Mouse (Mus musculus) spleen, embryonic (tissue): ENCODE results near the gene Ccl20.

Source experiments
- CTCF ChIA-PET: fragments of 350-600 bp; sonication (Branson Sonifier 250); formaldehyde crosslinking; loops from one replicate; lab custom pipeline; 2022; lab: Charles Lee

Gene Ccl20

DNA sequence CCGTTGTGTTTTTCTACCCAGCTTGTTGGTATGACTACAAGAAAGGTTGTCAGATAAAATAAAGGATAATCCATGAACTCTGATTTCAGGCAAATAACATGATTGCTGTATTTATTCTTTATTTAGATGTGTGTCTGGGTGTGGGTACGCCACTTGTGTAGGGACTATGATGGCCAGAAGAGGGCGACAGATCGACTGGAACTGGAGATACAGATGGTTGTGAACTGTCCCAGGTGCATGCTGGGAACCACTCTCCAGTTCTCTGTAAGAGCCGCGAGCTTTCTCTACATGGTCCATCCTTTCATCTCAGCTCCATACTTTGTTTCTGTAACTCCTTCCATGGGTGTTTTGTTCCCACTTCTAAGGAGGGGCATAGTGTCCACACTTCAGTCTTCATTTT lies 22.2 kb downstream of the Ccl20 start:
- CTCF ChIA-PET: no interaction called here

DNA sequence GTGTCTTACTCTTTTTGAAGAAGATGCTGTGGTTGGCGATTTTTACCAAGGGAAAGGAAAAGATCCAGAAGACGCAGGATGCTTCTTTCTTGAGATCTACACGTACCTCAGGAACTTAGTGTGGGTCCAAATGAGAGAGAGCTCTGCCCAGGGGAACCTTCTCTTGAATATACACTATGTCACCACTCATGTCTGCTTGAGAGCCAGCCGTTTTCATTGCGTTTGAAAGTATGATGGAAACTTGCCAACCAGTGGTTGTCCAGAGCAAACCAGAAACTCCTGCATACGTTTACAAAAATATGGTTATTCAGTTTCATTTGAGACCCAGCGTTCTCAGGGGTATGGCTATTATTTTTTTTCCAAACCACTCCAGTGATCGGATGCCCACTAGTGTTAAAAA lies 24.9 kb downstream of the Ccl20 start:
- CTCF ChIA-PET: no interaction called here

DNA sequence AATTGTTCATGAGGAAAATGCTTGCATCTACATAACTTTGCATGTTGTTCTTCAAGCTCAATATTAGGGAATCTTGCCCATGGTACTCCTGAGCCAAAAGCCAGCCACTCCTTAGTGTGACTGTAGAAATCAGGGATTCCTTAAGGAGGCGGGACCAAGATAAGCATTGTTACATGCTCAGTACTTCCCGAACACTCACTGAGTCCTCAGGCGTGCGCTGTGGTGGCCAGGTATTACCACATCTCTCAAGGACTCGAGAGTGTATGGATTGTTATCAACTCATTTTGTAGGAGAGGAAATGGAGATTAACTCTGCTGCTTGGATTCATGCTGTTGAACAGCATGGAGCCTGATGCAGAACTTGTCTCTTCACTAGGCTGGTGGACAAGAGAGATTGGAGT lies 25.5 kb downstream of the Ccl20 start:
- CTCF ChIA-PET: no interaction called here

DNA sequence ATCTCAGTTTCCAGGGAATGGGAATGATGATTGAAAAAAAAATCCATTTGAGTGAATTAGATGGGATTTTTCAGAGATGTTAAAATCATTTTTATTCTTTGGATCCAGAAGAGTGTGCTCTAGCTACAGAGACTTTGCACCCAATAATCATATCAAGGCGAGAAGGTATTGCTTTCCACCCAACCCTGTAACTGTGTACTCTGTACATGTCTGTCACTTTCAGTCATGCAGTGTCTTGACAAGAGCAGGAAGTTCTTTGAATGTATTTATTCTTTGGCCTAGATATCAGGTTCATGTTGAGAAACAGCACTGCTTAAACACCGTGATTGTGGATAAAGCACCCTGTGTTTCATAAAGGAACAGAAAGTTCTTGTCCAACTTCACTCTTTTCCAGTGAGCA lies 30.0 kb downstream of the Ccl20 start:
- CTCF ChIA-PET: no interaction called here

DNA sequence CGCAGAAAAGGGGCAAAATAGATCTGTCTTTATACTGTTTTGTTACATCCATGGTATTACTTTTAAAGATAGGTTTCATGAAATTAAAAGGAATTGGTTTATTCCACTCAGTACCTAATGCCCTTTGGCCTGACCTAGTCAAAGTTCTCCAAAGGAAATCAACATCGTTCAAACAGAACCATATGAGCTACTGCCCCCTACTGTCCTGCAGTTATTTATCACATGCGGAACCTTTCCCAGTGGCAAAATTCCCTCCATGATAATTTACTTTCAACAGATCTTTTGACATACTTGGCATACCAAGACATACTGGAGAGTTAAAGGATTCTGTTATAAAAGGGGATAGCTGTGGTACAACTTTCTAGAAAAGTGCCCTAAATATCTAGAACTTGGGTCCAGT lies 33.7 kb downstream of the Ccl20 start:
- CTCF ChIA-PET: interaction anchor here (0.6 kb wide), 1 partner anchor 18 kb away, joined by 3 read pairs; no protein-coding TSS in a partner anchor

DNA sequence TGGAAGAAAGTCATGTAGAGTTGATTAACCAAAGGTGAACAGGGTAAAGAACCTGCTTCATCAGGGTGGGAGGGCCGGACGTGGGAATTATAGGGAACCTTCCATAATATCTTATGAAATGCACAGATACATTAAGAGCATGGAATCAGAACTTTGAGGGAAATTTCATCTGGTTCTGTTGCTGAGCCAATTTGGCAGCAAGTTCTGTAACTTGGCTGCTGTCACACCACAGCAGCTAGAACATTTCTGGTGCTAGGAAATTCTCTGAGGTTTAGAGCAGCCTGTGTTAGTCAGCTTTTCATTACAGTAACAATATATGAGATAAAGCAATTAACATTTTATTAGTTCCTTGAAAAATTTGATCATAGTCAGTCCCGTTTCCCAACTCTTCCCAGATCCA lies 36.4 kb downstream of the Ccl20 start:
- CTCF ChIA-PET: no interaction called here

DNA sequence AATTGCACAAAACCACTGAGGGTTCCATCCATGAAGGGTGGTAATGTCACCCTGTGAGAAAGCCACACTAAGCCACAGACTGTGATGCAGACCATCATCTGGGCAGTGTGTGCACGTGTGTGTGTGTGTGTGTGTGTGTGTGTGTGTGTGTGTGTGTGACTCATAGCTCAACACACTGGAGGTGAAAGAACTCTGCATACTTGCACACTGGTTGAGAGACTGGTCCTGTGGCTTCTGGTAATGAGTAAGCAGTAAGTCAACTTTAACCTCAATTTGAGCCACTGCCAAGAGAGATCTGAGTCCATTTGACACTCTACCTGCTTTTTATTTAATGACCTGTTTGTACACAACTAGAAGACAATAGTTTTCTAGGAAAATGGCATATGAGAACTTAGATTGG lies 40.3 kb downstream of the Ccl20 start:
- CTCF ChIA-PET: no interaction called here

DNA sequence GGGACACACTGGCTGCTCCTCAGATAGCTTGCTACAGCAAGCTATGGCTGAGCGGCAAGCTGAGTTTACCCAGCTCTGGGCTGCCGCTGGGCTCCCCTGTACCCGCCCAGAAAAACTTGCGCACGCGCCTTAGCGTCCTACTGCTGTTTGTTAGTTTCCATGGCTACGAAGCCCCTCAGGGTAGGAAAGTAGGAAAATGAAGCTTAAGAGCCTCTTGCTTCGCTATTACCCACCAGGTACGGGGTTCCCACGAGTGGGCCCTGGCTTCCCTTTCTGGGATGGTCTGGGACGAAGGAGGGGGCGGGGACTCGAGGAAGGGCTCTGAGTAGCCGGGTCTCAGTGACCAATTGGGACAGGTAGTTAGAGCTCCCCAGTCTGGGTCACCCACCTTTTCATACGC lies 43.0 kb downstream of the Ccl20 start, which contains the start of gene Daw1:
Gene Daw1, plus strand, starts transcription at position 150 of the 400 bp plus-strand sequence.
- CTCF ChIA-PET: no interaction called here

DNA sequence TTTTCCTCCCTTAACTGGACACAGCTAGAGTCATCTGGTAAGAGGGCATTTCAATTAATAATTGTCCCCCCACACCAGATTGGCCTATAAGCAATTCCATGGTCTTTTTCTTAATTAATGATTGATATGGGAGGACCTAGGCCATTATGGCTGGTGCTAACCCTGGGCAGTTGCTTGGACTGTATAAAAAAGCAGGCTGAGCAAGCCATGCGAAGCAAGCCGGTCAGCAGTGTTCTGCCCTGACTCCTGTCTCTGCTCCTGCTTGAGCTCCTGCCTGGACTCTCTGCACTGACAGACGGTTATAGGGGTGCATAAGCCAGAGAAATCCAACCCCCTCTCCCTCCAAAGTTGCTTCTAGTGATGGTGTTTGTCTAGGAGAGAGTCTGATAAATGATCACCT lies 45.1 kb downstream of the Ccl20 start:
- CTCF ChIA-PET: no interaction called here

DNA sequence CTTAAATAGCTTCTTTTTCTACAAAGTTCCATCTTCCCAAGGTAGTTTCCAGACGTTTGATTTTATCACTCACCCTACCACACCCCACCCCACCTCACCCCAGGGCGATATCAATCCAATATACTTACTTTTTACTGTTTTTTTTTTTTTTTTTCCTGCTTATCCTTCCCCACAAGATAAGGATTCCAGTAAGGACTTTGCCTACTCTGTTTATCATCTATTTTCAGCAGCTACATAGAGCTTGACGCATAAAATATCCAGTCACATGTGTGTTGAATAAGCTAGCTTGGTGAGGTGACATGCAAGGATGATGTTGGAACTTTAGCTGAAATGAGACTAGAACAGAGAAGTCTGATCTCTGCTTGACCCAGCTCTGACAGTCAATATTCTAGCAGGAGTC lies 47.5 kb downstream of the Ccl20 start:
- CTCF ChIA-PET: no interaction called here
